Mouse (Mus musculus): ENCODE results near the gene Trub2.

Gene Trub2

GRCm38 (mm10) chr2:29724664-29725365, 63.5 kb downstream of the Trub2 start:
- DNase-seq (ENCODE audit: low spot score in 2 of 2) = no peak

GRCm38 (mm10) chr2:29723132-29723531, 65.2 kb downstream of the Trub2 start:
- DNase-seq (ENCODE audit: low spot score in 2 of 2) = no peak

GRCm38 (mm10) chr2:29718581-29718980, 69.7 kb downstream of the Trub2 start:
- DNase-seq (ENCODE audit: low spot score in 2 of 2) = no peak

- no peak for DNase-seq (ENCODE audit: low spot score in 2 of 2)
Observed at GRCm38 (mm10) chr2:29716691-29717090, 71.6 kb downstream of the Trub2 start.

- DNase-seq (ENCODE audit: low spot score in 2 of 2) = no peak
Observed at GRCm38 (mm10) chr2:29716143-29716542, 72.2 kb downstream of the Trub2 start.

- no peak for DNase-seq (ENCODE audit: low spot score in 2 of 2)
Observed at GRCm38 (mm10) chr2:29714127-29714526, 74.2 kb downstream of the Trub2 start.

- no peak for DNase-seq (ENCODE audit: low spot score in 2 of 2)
Observed at GRCm38 (mm10) chr2:29713501-29713900, 74.8 kb downstream of the Trub2 start.

- no peak for DNase-seq (ENCODE audit: low spot score in 2 of 2)
Observed at GRCm38 (mm10) chr2:29711877-29712276, 76.4 kb downstream of the Trub2 start.

All from spleen, postnatal 10 days (tissue).